Mouse (Mus musculus): ENCODE results near the gene Olfr1261.

Olfr1261 gene

DNA sequence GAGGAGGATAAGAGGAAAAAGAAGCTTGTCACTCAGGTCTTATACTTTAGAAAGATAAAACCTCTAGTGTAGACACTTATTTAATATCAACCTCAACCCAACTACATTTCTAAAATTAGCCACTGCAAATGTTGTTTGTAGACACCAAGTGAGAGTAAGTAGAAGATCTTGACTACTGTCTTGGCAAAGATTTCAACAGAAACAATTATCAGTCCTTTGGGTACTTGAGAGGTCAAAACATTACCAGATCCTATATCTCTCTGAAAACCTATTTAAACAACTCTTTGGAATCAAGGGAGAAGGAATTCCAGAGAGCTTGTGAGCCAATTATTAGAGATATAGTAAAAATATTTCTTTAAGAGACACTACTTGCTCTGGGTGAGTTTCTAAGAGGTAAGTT, at the start of gene Olfr1261:
Gene Olfr1261, plus strand, starts transcription at position 301 of the 400 bp plus-strand sequence.
- DNase-seq (ENCODE audit: low spot score) = no peak

DNA sequence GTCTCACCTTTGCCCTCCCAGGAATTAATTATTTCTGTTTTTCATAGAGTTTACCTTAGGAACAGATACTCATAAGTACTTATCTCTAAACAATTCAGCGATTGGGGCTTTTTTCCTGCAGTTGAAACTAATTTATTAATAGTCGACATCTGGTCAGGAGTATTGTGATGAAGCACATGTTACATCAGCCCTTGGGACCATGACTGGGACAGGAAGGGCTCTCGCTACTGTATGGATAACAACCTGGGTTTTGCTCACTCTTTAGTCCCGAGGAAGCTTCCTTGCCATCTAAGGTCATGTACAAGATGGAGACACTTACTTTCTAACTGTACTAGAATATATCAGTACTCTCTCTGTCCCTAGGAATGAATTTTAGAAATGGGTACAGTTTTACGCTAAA, 42.5 kb upstream of the Olfr1261 start, which contains the start of gene Olfr1259:
Gene Olfr1259, minus strand, starts transcription at position 101 of the 400 bp plus-strand sequence.
- DNase-seq (ENCODE audit: low spot score) = no peak

- DNase-seq (ENCODE audit: low spot score) = no peak
Observed at GRCm38 (mm10) chr2:89974184-89974583, 16.8 kb upstream of the Olfr1261 start, which contains the start of gene Olfr1260. Gene Olfr1260 (plus strand): TSS chr2:89974340.

- DNase-seq (ENCODE audit: low spot score) = no peak
Observed at GRCm38 (mm10) chr2:89977709-89978108, 13.3 kb upstream of the Olfr1261 start.

DNA sequence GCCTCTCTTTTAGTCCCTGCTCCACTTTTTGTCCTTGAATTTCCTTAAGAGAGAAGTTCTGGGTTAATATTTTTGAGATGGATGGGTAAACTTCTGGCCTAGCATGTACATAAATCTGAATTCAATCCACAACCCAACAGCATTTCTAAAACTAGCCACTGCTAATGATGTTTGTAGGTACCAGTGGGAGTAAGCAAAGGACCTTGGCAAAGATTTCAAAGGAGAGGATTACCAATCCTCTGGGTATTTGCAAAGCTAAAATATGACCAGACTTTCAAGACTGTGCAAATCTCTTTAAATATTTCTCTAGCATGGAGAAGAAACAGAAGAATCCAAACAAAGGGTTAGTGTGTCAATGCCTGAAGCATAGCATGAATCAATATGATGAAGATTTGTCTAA, 8.8 kb downstream of the Olfr1261 start, which contains the start of gene Olfr1262:
Gene Olfr1262, plus strand, starts transcription at position 301 of the 400 bp plus-strand sequence.
- DNase-seq (ENCODE audit: low spot score) = no peak

DNA sequence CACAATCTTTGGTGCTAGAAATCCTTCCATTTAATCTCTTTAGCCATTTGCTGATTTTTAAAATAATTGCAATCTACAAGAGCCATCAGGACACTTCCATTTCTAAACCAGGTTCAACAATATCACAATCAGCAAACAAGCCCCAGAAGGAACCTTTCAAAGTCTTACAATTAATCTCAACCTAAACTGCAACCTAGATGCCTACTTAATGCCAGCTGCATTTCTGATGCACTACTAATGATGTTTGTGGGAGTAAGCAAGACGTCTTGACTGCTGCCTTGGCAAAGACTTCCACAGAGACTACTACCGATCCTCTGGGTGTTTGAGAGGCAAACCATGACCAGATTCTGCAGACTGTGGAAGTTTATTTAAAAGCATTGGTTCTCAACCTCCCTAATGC, 20.8 kb downstream of the Olfr1261 start, which contains the start of gene Olfr1263:
Gene Olfr1263, plus strand, starts transcription at position 301 of the 400 bp plus-strand sequence.
- no peak for DNase-seq (ENCODE audit: low spot score)

GRCm38 (mm10) chr2:90025477-90025876, 34.5 kb downstream of the Olfr1261 start, which contains the start of gene Olfr1264:
Gene Olfr1264 (minus strand): TSS chr2:90025577.
- no peak for DNase-seq (ENCODE audit: low spot score)

GRCm38 (mm10) chr2:90035037-90035436, 44.0 kb downstream of the Olfr1261 start, which contains the start of gene Olfr1265:
Gene Olfr1265 (plus strand): TSS chr2:90035337.
- DNase-seq (ENCODE audit: low spot score) = no peak

All from yolk sac, embryonic 10.5 days (tissue).